Mouse (Mus musculus) lung, adult 2 months (tissue): Measurements from ENCODE around the gene Mnt.

Experiments
- CTCF ChIP-seq: fragments of 200-500 bp; IDR thresholded peaks from 2 replicates; pipeline ENCODE4 v1.5.1; 2011; ENCODE audit warnings: mild to moderate bottlenecking, low read length, control low read depth; ENCODE audit not compliant: insufficient read depth
- POLR2A ChIP-seq: fragments of 200-500 bp; IDR thresholded peaks from 2 replicates; pipeline ENCODE4 v1.6.1; 2011; ENCODE audit warnings: low read depth, mild to moderate bottlenecking, control low read depth, low read length, borderline replicate concordance; ENCODE audit errors: extremely low read depth

- TF ChIP-seq CTCF = no peak
- no peak for TF ChIP-seq POLR2A
Measured at GRCm38 (mm10) chr11:74800658-74801057, 30.1 kb upstream of the Mnt start.
